Mouse (Mus musculus) heart, postnatal 0 days (tissue): ENCODE data around the gene Susd3. TPM values are rescaled to one million over a fixed set of nuclear protein-coding genes. Genes with fewer than 3 reads are reported as not detected.

Experiments used
- ATAC-seq: fragments of 200-750 bp; cut with Nextera tagmentation; 2 replicates; pipeline ENCODE4 v1.8.0; 2017; ENCODE audit warnings: low read depth, moderate number of reproducible peaks, moderate library complexity; ENCODE audit not compliant: insufficient read depth
- DNase-seq: peaks from one replicate; pipeline ENCODE4 v3.0.0-alpha.2; 2016; ENCODE audit warnings: low spot score
- H3K27ac ChIP-seq: fragments of 300-500 bp; sonication (generic); 2 replicates; pipeline ENCODE4 v1.5.1; 2014; ENCODE audit warnings: low read depth, mild to moderate bottlenecking
- H3K27me3 ChIP-seq: fragments of 300-500 bp; sonication (generic); 2 replicates; pipeline ENCODE4 v1.6.1; 2014; ENCODE audit warnings: low read length, mixed read lengths; ENCODE audit not compliant: control insufficient read depth, insufficient read depth
- H3K36me3 ChIP-seq: fragments of 300-500 bp; sonication (generic); replicated peaks from 2 replicates; pipeline ENCODE4 v1.6.1; 2014; ENCODE audit warnings: low read length, mixed read lengths; ENCODE audit not compliant: control insufficient read depth, insufficient read depth
- H3K4me1 ChIP-seq: fragments of 300-500 bp; sonication (generic); 2 replicates; pipeline ENCODE4 v1.6.1; 2014; ENCODE audit warnings: antibody characterized with exemption; ENCODE audit not compliant: control insufficient read depth, insufficient read depth
- H3K4me2 ChIP-seq: fragments of 300-500 bp; sonication (generic); 2 replicates; pipeline ENCODE4 v1.6.1; 2014; ENCODE audit warnings: low read depth, mild to moderate bottlenecking, low read length, moderate library complexity
- H3K4me3 ChIP-seq: fragments of 300-500 bp; sonication (generic); 2 replicates; pipeline ENCODE4 v1.5.1; 2014; ENCODE audit warnings: low read depth, low read length
- H3K9ac ChIP-seq: fragments of 300-500 bp; sonication (generic); replicated peaks from 2 replicates; pipeline ENCODE4 v1.6.1; 2014; ENCODE audit warnings: low read depth, low read length, mixed read lengths
- H3K9me3 ChIP-seq: fragments of 300-500 bp; sonication (generic); replicated peaks from 2 replicates; pipeline ENCODE4 v1.6.1; 2016; ENCODE audit warnings: low read length; ENCODE audit not compliant: control insufficient read depth
- CTCF ChIP-seq: IDR thresholded peaks from 2 replicates; pipeline ENCODE4 v1.5.1; 2016; ENCODE audit warnings: antibody characterized with exemption, control low read depth, low read depth
- EP300 ChIP-seq: IDR thresholded peaks from 2 replicates; pipeline ENCODE4 v1.6.1; 2016; ENCODE audit warnings: antibody characterized with exemption, low read depth
- WGBS: fragments of 180-500 bp; shearing (Covaris S2); extraction: QIAGEN DNeasy Blood & Tissue Kit; methylation state at CpG from one replicate; pipeline ENCODE4 v1.1.7; 2014; 5-methylcytosine and 5-hydroxymethylcytosine counted together
- polyA plus RNA-seq: library from polyadenylated mRNA; unstranded; fragments of >200 nt; fragmentation: Nextera tagmentation; extraction: Ambion mirVana; gene quantifications from 2 replicates; pipeline ENCODE4 v1.2.1, GENCODE M21; 2015
- total RNA-seq: library from RNA; depleted of rRNA; stranded (reverse); fragments of >200 nt; gene quantifications from 2 replicates; pipeline ENCODE4 v1.2.3, GENCODE M21; 2014; ENCODE audit warnings: low replicate concordance

Susd3 gene
- total and polyA plus RNA-seq, 2 experiments from 2014 or later = 0.46 to 0.75 TPM

DNA sequence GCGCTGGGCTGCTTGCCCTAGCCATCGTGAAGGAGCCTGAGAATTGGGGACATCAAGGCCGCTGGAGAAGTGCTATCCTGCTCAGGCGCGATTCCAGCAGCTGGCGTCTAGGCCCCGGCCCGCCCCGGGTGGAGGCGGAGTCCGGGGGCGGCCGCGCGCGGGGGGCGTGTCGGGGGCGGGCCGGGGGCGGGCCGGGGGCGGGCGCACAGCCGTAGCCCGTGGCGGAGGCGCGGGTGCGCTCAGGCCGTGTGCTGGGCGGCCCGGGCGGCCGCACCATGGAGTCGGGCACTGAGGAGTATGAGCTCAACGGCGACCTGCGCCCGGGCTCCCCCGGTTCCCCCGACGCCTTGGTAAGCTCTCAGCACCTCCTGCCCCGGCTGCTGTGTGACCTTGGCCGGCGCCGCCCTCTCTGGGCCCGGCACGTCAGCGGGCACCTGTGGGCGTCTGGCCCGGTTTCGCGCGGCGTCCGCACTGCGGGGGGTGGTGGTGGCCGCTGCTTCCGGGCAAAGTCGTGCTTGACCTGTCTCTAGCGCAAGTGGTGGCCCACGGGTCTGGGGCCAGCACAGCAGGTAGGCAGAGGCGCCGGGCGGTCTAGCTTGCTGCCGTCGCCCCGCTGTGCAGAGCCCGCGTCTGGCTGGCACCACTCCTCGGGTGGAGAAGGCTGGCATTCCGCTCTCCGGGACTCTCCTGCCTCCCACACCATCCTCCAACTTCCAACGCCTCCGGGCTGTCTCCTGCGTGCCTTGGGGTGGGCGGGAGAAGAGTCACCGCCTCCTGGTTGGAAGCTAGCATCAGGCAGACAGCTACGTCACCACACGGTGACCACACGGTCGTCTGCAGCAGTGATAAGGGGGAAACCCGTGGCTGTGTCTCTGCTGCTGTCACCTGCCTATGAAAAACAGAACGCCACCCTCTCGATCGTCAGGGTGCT, 61.0 kb downstream of the Susd3 start, which contains the start of gene Ninj1:
Gene Ninj1, plus strand, starts transcription at position 198 of the 931 bp plus-strand sequence.
- under 1% methylated on average over 72 of the region's 87 CpGs for WGBS
- Histone ChIP-seq H3K27me3 (no peaks in the 10 kb centered on the region), H3K4me3 (peak within 1 kb of the TSS; percentile 72), H3K9ac (peak within 1 kb of the TSS; percentile 77), H3K9me3 (no peaks in the 10 kb centered on the region), H3K4me1 (peaks cover 41% of the 10 kb centered on the region), H3K36me3 (no peaks in the 10 kb centered on the region), H3K4me2 (peak within 1 kb of the TSS; percentile 97), H3K27ac (peak within 1 kb of the TSS; percentile 90)
- ATAC-seq (peak; percentile 91), DNase-seq (peak; percentile 86)
- TF ChIP-seq EP300 (0 out of 2 replicates have a peak, but pooled peaks have one; percentile 22), CTCF (no peak; the same call in 1 of the 2 replicates)

DNA sequence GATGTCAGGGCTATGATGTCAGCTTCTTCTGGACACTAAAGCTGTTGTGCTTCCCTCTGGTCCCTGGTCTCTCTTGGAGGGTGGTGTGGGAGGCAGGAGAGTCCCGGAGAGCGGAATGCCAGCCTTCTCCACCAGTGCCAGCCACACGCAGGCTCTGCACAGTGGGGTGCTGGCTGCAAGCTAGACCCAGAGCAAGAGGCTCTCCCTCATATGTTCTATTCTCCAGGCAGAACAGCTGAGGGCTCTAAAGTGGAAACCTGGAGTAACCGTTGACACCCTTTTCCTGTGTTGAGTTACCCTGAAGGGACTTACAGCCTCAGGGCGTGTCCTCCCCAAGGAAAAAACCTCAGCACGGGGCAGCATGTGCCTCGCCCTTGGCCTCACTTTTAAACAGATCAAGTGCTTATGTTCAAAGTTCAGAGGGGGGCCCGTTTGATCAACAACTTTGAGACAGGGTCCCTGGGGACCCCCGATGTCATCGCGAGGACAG, 61.7 kb downstream of the Susd3 start:
- H3K27me3 ChIP-seq = no peaks in the 10 kb centered on the region
- peak overlapping the region; percentile 77 for H3K9ac ChIP-seq
- DNase-seq (no peak), ATAC-seq (peak; percentile 3; the same call in 1 of the 2 replicates)
- H3K36me3 ChIP-seq = no peaks in the 10 kb centered on the region
- TF ChIP-seq CTCF = no peak
- no peak for TF ChIP-seq EP300
- no peaks in the 10 kb centered on the region for H3K9me3 ChIP-seq
- WGBS = 16% methylated on average over 11 of the region's 11 CpGs
- peak overlapping the region; percentile 72; the same call in 1 of the 2 replicates for H3K4me3 ChIP-seq
- H3K27ac ChIP-seq = peak overlapping the region; percentile 90
- peaks cover 41% of the 10 kb centered on the region for H3K4me1 ChIP-seq
- H3K4me2 ChIP-seq = peak overlapping the region; percentile 97

DNA sequence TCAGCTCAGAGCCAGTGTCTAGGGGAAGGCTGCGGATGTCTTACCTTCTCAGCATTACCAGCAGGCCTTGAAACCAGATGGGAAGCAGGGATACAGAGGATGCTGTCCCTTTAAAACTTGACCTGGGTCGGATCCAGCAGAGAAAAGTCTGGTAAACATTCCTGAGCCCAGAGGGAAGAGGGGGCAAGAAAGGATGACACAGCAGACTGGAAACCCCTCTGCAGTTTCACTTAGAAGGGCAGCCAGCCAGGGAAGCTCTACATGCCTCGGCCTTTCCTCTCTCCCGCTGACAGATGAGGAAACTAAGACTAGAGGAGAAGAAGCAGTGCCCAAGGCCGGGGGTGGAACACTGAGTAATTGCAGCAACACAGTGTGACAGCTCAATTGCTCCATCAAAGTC, 64.9 kb downstream of the Susd3 start:
- Histone ChIP-seq H3K27ac (no peak overlapping the region), H3K9ac (no peak overlapping the region), H3K36me3 (no peaks in the 10 kb centered on the region), H3K9me3 (no peaks in the 10 kb centered on the region), H3K27me3 (no peaks in the 10 kb centered on the region), H3K4me2 (no peak overlapping the region), H3K4me3 (no peak overlapping the region), H3K4me1 (peaks cover 24% of the 10 kb centered on the region)
- no peak for ATAC-seq
- no peak for TF ChIP-seq CTCF
- no peak for TF ChIP-seq EP300
- 51% methylated on average over 5 of the region's 5 CpGs for WGBS
- no peak for DNase-seq

DNA sequence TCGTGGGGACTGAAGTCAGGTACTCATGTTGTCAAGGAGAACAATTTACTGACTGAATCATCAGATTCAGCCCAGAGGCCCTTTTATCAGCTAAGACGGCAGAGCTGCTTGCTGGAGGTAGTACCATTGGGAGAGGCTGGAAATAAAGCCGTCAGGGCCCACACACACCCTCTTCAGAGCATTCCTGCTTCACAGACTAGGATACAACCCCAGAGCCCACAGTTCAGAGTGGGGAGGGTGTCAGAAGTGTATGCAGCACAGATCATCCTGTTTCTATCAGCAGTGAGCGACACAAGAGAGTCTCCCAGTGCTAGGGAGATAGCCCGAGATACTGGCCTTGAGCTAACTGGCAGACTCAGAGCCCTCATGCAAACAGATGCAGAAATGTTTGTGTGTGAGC, 65.3 kb downstream of the Susd3 start:
- no peak for TF ChIP-seq EP300
- TF ChIP-seq CTCF = no peak
- Histone ChIP-seq H3K4me2 (no peak overlapping the region), H3K4me3 (no peak overlapping the region), H3K4me1 (peaks cover 24% of the 10 kb centered on the region), H3K27ac (peak overlapping the region; percentile 36; the same call in 1 of the 2 replicates), H3K36me3 (no peaks in the 10 kb centered on the region), H3K9me3 (no peaks in the 10 kb centered on the region), H3K9ac (no peak overlapping the region), H3K27me3 (no peaks in the 10 kb centered on the region)
- 30% methylated on average over 5 of the region's 5 CpGs for WGBS
- DNase-seq (no peak), ATAC-seq (no peak)

DNA sequence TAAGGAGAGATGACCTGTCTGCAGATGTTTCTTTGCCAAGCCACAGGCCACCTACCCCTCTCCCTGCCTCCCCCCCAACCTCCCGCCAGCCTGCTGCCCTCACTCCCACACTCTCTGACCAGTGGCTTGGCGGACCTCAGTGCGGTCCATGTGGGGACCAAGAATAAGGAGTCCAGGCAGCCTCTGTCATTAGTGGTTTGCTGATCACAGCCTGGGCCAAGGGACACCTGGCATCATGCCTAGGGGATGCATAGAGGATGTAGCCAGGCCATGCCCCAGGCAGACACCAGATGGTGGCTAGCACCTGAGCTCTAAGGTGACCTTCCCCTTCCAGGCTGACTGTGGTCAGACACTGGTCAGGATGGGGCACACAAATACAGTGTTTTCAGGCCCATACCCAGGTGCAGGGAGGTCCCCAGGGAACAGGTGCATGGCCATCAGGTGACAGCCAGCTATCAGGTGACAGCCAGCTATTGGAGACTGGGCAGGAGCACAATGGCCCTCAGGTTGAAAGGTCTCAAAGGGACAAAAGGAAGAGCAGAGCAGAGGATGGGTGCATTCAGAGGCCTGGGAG, 67.0 kb downstream of the Susd3 start:
- H3K27ac ChIP-seq = no peak overlapping the region
- H3K36me3 ChIP-seq = no peaks in the 10 kb centered on the region
- WGBS = 85% methylated on average over 3 of the region's 3 CpGs
- ATAC-seq (no peak), DNase-seq (no peak)
- H3K9ac ChIP-seq = no peak overlapping the region
- no peak overlapping the region for H3K4me2 ChIP-seq
- no peaks in the 10 kb centered on the region for H3K9me3 ChIP-seq
- peaks cover 15% of the 10 kb centered on the region; the same call in 1 of the 2 replicates for H3K4me1 ChIP-seq
- no peaks in the 10 kb centered on the region for H3K27me3 ChIP-seq
- TF ChIP-seq CTCF (no peak), EP300 (no peak)
- H3K4me3 ChIP-seq = no peak overlapping the region
